Mouse (Mus musculus) lung, embryonic 15.5 days (tissue): Measurements from ENCODE around the gene Anks1b. TPM values are rescaled to one million over a fixed set of nuclear protein-coding genes. Genes with fewer than 3 reads are reported as not detected.

ENCODE experiments used
- ATAC-seq: fragments of 200-750 bp; cut with Nextera tagmentation; 2 replicates; pipeline ENCODE4 v1.8.0; 2017; ENCODE audit warnings: moderate number of reproducible peaks, borderline replicate concordance; ENCODE audit not compliant: low FRiP score, low TSS enrichment; ENCODE audit errors: extremely low read depth
- H3K27ac ChIP-seq: fragments of 300-500 bp; sonication (generic); 2 replicates; pipeline ENCODE4 v1.5.1; 2015; ENCODE audit warnings: moderate library complexity, mild to moderate bottlenecking, inconsistent platforms
- H3K27me3 ChIP-seq: fragments of 300-500 bp; sonication (generic); 2 replicates; pipeline ENCODE4 v1.6.1; 2015; ENCODE audit warnings: inconsistent platforms
- H3K36me3 ChIP-seq: fragments of 300-500 bp; sonication (generic); 2 replicates; pipeline ENCODE4 v1.6.1; 2015; ENCODE audit warnings: inconsistent platforms
- H3K4me1 ChIP-seq: fragments of 300-500 bp; sonication (generic); 2 replicates; pipeline ENCODE4 v1.6.1; 2015; ENCODE audit warnings: inconsistent platforms
- H3K4me2 ChIP-seq: fragments of 300-500 bp; sonication (generic); 2 replicates; pipeline ENCODE4 v1.6.1; 2015; ENCODE audit warnings: inconsistent platforms, mild to moderate bottlenecking, moderate library complexity
- H3K4me3 ChIP-seq: fragments of 300-500 bp; sonication (generic); 2 replicates; pipeline ENCODE4 v1.5.1; 2015; ENCODE audit warnings: mild to moderate bottlenecking, inconsistent platforms
- H3K9ac ChIP-seq: fragments of 300-500 bp; sonication (generic); 2 replicates; pipeline ENCODE4 v1.6.1; 2015; ENCODE audit warnings: inconsistent platforms
- H3K9me3 ChIP-seq: fragments of 300-500 bp; sonication (generic); 2 replicates; pipeline ENCODE4 v1.6.1; 2016; ENCODE audit warnings: inconsistent platforms
- WGBS: fragments of 180-500 bp; shearing (Covaris S2); methylation state at CpG from one replicate; pipeline ENCODE4 v1.1.7; 2015; 5-methylcytosine and 5-hydroxymethylcytosine counted together
- polyA plus RNA-seq: library from polyadenylated mRNA; unstranded; fragments of >200 nt; fragmentation: Nextera tagmentation; extraction: Ambion mirVana; gene quantifications from 2 replicates; pipeline ENCODE4 v1.2.1, GENCODE M21; 2015

Gene Anks1b
- polyA plus RNA-seq, 1 experiment from 2014 or later, result 0.47 TPM

- 68% methylated on average over 6 of the region's 6 CpGs for WGBS
Measured at GRCm38 (mm10) chr10:90814412-90814811, 941.1 kb downstream of the Anks1b start.

GRCm38 (mm10) chr10:90818246-90818937, 945.1 kb downstream of the Anks1b start:
- no peaks in the 10 kb centered on the region for H3K9me3 ChIP-seq
- WGBS, result 45% methylated on average over 10 of the region's 10 CpGs
- H3K27me3 ChIP-seq, result no peaks in the 10 kb centered on the region
- H3K27ac ChIP-seq, result no peak overlapping the region
- H3K36me3 ChIP-seq, result no peaks in the 10 kb centered on the region
- H3K9ac ChIP-seq, result no peak overlapping the region
- no peak overlapping the region for H3K4me3 ChIP-seq
- ATAC-seq, result no peak
- H3K4me1 ChIP-seq, result no peaks in the 10 kb centered on the region
- no peak overlapping the region for H3K4me2 ChIP-seq

More at GRCm38 (mm10) chr10:90814412-90814811, 941.1 kb downstream of the Anks1b start:
- Histone ChIP-seq H3K27me3 (no peaks in the 10 kb centered on the region), H3K36me3 (no peaks in the 10 kb centered on the region), H3K4me1 (no peaks in the 10 kb centered on the region), H3K9ac (no peak overlapping the region), H3K27ac (no peak overlapping the region), H3K4me3 (no peak overlapping the region), H3K4me2 (no peak overlapping the region), H3K9me3 (no peaks in the 10 kb centered on the region)
- ATAC-seq, result no peak

- Histone ChIP-seq H3K9ac (no peak overlapping the region), H3K36me3 (no peaks in the 10 kb centered on the region), H3K4me1 (no peaks in the 10 kb centered on the region), H3K4me2 (no peak overlapping the region), H3K27ac (no peak overlapping the region), H3K9me3 (no peaks in the 10 kb centered on the region), H3K4me3 (no peak overlapping the region), H3K27me3 (peaks cover 19% of the 10 kb centered on the region)
- no peak for ATAC-seq
- 7% methylated on average over 4 of the region's 4 CpGs for WGBS
Measured at GRCm38 (mm10) chr10:90823438-90823837, 950.1 kb downstream of the Anks1b start.

- Histone ChIP-seq H3K4me3 (no peak overlapping the region), H3K9ac (no peak overlapping the region), H3K27me3 (peaks cover 32% of the 10 kb centered on the region), H3K9me3 (no peaks in the 10 kb centered on the region), H3K4me2 (no peak overlapping the region), H3K36me3 (no peaks in the 10 kb centered on the region), H3K4me1 (0 out of 2 replicates have a peak, but pooled peaks cover 3% of the 10 kb centered on the region), H3K27ac (no peak overlapping the region)
- no peak for ATAC-seq
- WGBS, result 57% methylated on average over 2 of the region's 2 CpGs
Measured at GRCm38 (mm10) chr10:90824692-90825091, 951.4 kb downstream of the Anks1b start.

- no peak overlapping the region for H3K4me3 ChIP-seq
- no peaks in the 10 kb centered on the region for H3K36me3 ChIP-seq
- H3K9ac ChIP-seq, result no peak overlapping the region
- 15% methylated on average over 4 of the region's 4 CpGs for WGBS
- no peak overlapping the region for H3K27ac ChIP-seq
- no peak overlapping the region for H3K4me2 ChIP-seq
- ATAC-seq, result no peak
- H3K4me1 ChIP-seq, result 0 out of 2 replicates have a peak, but pooled peaks cover 3% of the 10 kb centered on the region
- H3K9me3 ChIP-seq, result no peaks in the 10 kb centered on the region
- peaks cover 54% of the 10 kb centered on the region for H3K27me3 ChIP-seq
Measured at GRCm38 (mm10) chr10:90826939-90827338, 953.6 kb downstream of the Anks1b start.

- H3K36me3 ChIP-seq, result no peaks in the 10 kb centered on the region
- H3K4me1 ChIP-seq, result 0 out of 2 replicates have a peak, but pooled peaks cover 3% of the 10 kb centered on the region
- peak; percentile 49; the same call in 1 of the 2 replicates for ATAC-seq
- H3K4me2 ChIP-seq, result peak overlapping the region; percentile 92
- no peaks in the 10 kb centered on the region for H3K9me3 ChIP-seq
- no peak overlapping the region for H3K9ac ChIP-seq
- H3K27ac ChIP-seq, result no peak overlapping the region
- 4% methylated on average over 42 of the region's 73 CpGs for WGBS
- H3K4me3 ChIP-seq, result peak overlapping the region; percentile 49
- H3K27me3 ChIP-seq, result peaks cover 63% of the 10 kb centered on the region
Measured at GRCm38 (mm10) chr10:90828581-90829393, 955.5 kb downstream of the Anks1b start.

- Histone ChIP-seq H3K27ac (no peak overlapping the region), H3K4me3 (peak overlapping the region; percentile 49), H3K36me3 (no peaks in the 10 kb centered on the region), H3K4me1 (0 out of 2 replicates have a peak, but pooled peaks cover 3% of the 10 kb centered on the region), H3K9ac (no peak overlapping the region), H3K27me3 (peaks cover 63% of the 10 kb centered on the region), H3K9me3 (no peaks in the 10 kb centered on the region), H3K4me2 (peak overlapping the region; percentile 92)
- WGBS, result 2% methylated on average over 47 of the region's 76 CpGs
- ATAC-seq, result no peak
Measured at GRCm38 (mm10) chr10:90829394-90830267, 956.3 kb downstream of the Anks1b start.

GRCm38 (mm10) chr10:90830268-90830585, 956.9 kb downstream of the Anks1b start:
- peak overlapping the region; percentile 92; the same call in 1 of the 2 replicates for H3K4me2 ChIP-seq
- 0 out of 2 replicates have a peak, but pooled peaks cover 3% of the 10 kb centered on the region for H3K4me1 ChIP-seq
- no peak overlapping the region; the same call in 1 of the 2 replicates for H3K4me3 ChIP-seq
- H3K9ac ChIP-seq, result no peak overlapping the region
- peaks cover 63% of the 10 kb centered on the region for H3K27me3 ChIP-seq
- H3K36me3 ChIP-seq, result no peaks in the 10 kb centered on the region
- no peaks in the 10 kb centered on the region for H3K9me3 ChIP-seq
- no peak overlapping the region for H3K27ac ChIP-seq
- 5% methylated on average over 11 of the region's 11 CpGs for WGBS
- ATAC-seq, result no peak

GRCm38 (mm10) chr10:90830591-90831287, 957.4 kb downstream of the Anks1b start:
- H3K36me3 ChIP-seq, result no peaks in the 10 kb centered on the region
- no peak overlapping the region for H3K27ac ChIP-seq
- no peak overlapping the region for H3K4me3 ChIP-seq
- peaks cover 63% of the 10 kb centered on the region for H3K27me3 ChIP-seq
- H3K9me3 ChIP-seq, result no peaks in the 10 kb centered on the region
- H3K4me2 ChIP-seq, result no peak overlapping the region
- ATAC-seq, result no peak
- H3K4me1 ChIP-seq, result 0 out of 2 replicates have a peak, but pooled peaks cover 3% of the 10 kb centered on the region
- 3% methylated on average over 21 of the region's 21 CpGs for WGBS
- H3K9ac ChIP-seq, result no peak overlapping the region

- 3% methylated on average over 2 of the region's 2 CpGs for WGBS
Measured at GRCm38 (mm10) chr10:90831288-90831626, 957.9 kb downstream of the Anks1b start.

GRCm38 (mm10) chr10:90834306-90834705, 961.0 kb downstream of the Anks1b start:
- no peak overlapping the region for H3K4me3 ChIP-seq
- no peak overlapping the region for H3K27ac ChIP-seq
- no peak overlapping the region for H3K9ac ChIP-seq
- no peak for ATAC-seq
- H3K4me1 ChIP-seq, result no peaks in the 10 kb centered on the region
- no peak overlapping the region for H3K4me2 ChIP-seq
- WGBS, result 30% methylated on average over 5 of the region's 5 CpGs
- peaks cover 35% of the 10 kb centered on the region for H3K27me3 ChIP-seq
- no peaks in the 10 kb centered on the region for H3K9me3 ChIP-seq
- no peaks in the 10 kb centered on the region for H3K36me3 ChIP-seq

More at GRCm38 (mm10) chr10:90831288-90831626, 957.9 kb downstream of the Anks1b start:
- ATAC-seq, result no peak
- Histone ChIP-seq H3K27ac (no peak overlapping the region), H3K36me3 (no peaks in the 10 kb centered on the region), H3K9me3 (no peaks in the 10 kb centered on the region), H3K4me2 (no peak overlapping the region), H3K4me3 (no peak overlapping the region), H3K4me1 (0 out of 2 replicates have a peak, but pooled peaks cover 3% of the 10 kb centered on the region), H3K27me3 (peaks cover 63% of the 10 kb centered on the region), H3K9ac (no peak overlapping the region)
